Comparison of ENCODE assay signal across 9 mouse cellular contexts in the genomic region with DNA sequence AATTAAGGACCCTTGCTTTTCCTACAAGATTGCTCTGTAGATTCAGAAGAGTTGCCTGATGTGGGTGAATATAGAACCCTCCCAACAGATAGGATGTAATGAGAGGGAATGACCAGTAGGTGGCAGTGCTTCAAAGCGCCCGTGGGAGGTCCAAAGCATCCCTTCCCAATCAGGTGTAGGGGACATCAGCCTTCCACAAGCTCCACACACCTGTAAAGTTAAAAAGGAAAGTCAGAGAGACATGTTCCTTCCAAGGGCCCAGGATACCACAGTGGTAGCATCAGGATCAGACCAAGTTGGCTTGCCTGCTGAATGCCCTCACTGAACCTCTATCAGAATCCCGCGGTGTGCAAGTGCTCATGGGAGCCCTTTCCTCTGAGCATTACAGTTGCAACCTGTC.
DNase-seq lines count a peak whose midpoint lies in the region; ATAC-seq and TF ChIP-seq lines count a peak whose summit lies in the region.
"Had no signal": no experiment of that assay in that cellular context is flagged by ENCODE, and none has a peak within 500 bp of the region (broad histone marks: within the 10 kb centered on the region; RNA-seq: fewer than 3 reads in every experiment).

No protein-coding gene starts in this region.

- H3K9ac ChIP-seq in forebrain, postnatal 0 days: no peak overlapping the region
- no peak overlapping the region for H3K9ac ChIP-seq in limb, embryonic 14.5 days (ENCODE audit: low read depth, low read length, severe bottlenecking)
- H3K9ac ChIP-seq: limb, embryonic 12.5 days had no signal

- no peaks in the 10 kb centered on the region for H3K4me1 ChIP-seq in forebrain, postnatal 0 days (ENCODE audit: insufficient read depth)
- H3K4me1 ChIP-seq in limb, embryonic 14.5 days (ENCODE audit: control insufficient read depth, insufficient read depth, low read length): no peaks in the 10 kb centered on the region

- intact Hi-C loops in gastrocnemius, adult 2 months (cut with DNase I): loop anchor here (1.0 kb wide), 1 partner anchor 230 kb away; no protein-coding TSS in a partner anchor
- intact Hi-C loops in gastrocnemius, postnatal 36 days (cut with DNase I): loop anchor here (1.0 to 10.0 kb wide), 2 partner anchors 105 to 230 kb away; no protein-coding TSS in a partner anchor
- intact Hi-C loops in gastrocnemius, postnatal 14 days (cut with DNase I; ENCODE audit: low total_unique reads): loop anchor here (2.0 kb wide), 1 partner anchor 229 kb away; no protein-coding TSS in a partner anchor

- H3K27me3 ChIP-seq in forebrain, postnatal 0 days (ENCODE audit: insufficient read depth, low read length): peaks cover 10% of the 10 kb centered on the region
- no peaks in the 10 kb centered on the region for H3K27me3 ChIP-seq in limb, embryonic 14.5 days (ENCODE audit: control insufficient read depth, insufficient read depth, low read length)

- ATAC-seq in forebrain, postnatal 0 days: no peak
- ATAC-seq in limb, embryonic 14.5 days (ENCODE audit: low FRiP score, low read depth): no peak

- H3K27ac ChIP-seq in gastrocnemius, adult 2 months: no peak overlapping the region
- no peak overlapping the region for H3K27ac ChIP-seq in forebrain, postnatal 0 days (ENCODE audit: low read depth, low read length)
- H3K27ac ChIP-seq in limb, embryonic 14.5 days (replicated peaks; ENCODE audit: low read depth, low read length): no peak overlapping the region
- H3K27ac ChIP-seq: limb, embryonic 12.5 days had no signal

- H3K9me3 ChIP-seq in forebrain, postnatal 0 days (ENCODE audit: low read length): no peaks in the 10 kb centered on the region
- H3K9me3 ChIP-seq in limb, embryonic 14.5 days (ENCODE audit: control insufficient read depth, low read length): no peaks in the 10 kb centered on the region
- H3K9me3 ChIP-seq: limb, embryonic 12.5 days had no signal

- no peak overlapping the region for H3K4me2 ChIP-seq in forebrain, postnatal 0 days (ENCODE audit: low read depth)
- H3K4me2 ChIP-seq in limb, embryonic 14.5 days (replicated peaks; ENCODE audit: low read depth, low read length, severe bottlenecking): no peak overlapping the region
- H3K4me2 ChIP-seq: limb, embryonic 12.5 days had no signal

- TF ChIP-seq POLR2A in limb, embryonic 14.5 days (IDR thresholded peaks at IDR 0.05; ENCODE audit: borderline replicate concordance, extremely low read depth, insufficient read depth, insufficient read length): no peak

- peak; percentile 85 for TF ChIP-seq CTCF in gastrocnemius, adult 2 months (IDR thresholded peaks at IDR 0.05)
- TF ChIP-seq CTCF in forebrain, postnatal 0 days (IDR thresholded peaks at IDR 0.05; ENCODE audit: low read depth): peak; percentile 72

- H3K4me3 ChIP-seq in gastrocnemius, adult 2 months: no peak overlapping the region
- H3K4me3 ChIP-seq in forebrain, postnatal 0 days (ENCODE audit: low read depth, low read length): no peak overlapping the region
- no peak overlapping the region for H3K4me3 ChIP-seq in limb, embryonic 14.5 days (replicated peaks; ENCODE audit: low read length)
- H3K4me3 ChIP-seq: limb, embryonic 12.5 days had no signal

- no peak for DNase-seq in gastrocnemius, adult 2 months
- no peak for DNase-seq in gastrocnemius, postnatal 36 days
- DNase-seq in A20 (ENCODE audit: low read depth, low spot score): peak; percentile 39
- DNase-seq in adrenal gland, postnatal 25 days: peak; percentile 31
- DNase-seq in forebrain, postnatal 0 days: peak; percentile 39
- DNase-seq in limb, embryonic 14.5 days (ENCODE audit: low spot score): peak; percentile 54
- peak; percentile 6 for DNase-seq in retina, adult 2 months (ENCODE audit: low read depth, low spot score)
- DNase-seq in gastrocnemius, postnatal 14 days: no peak

- H3K36me3 ChIP-seq in forebrain, postnatal 0 days (ENCODE audit: insufficient read depth): no peaks in the 10 kb centered on the region
- H3K36me3 ChIP-seq in limb, embryonic 14.5 days (ENCODE audit: control insufficient read depth, insufficient read depth, low read length): no peaks in the 10 kb centered on the region
- H3K36me3 ChIP-seq: limb, embryonic 12.5 days had no signal

- WGBS in forebrain, postnatal 0 days: 50% methylated on average over 4 of the region's 4 CpGs
- WGBS in limb, embryonic 14.5 days: 44% methylated on average over 4 of the region's 4 CpGs

Comparison
In these comparisons a context has a peak if more than half of its experiments do, and no peak if none do; other contexts are left out.
1. DNase-seq: peak in A20 (single experiment), adrenal gland, postnatal 25 days (single experiment), forebrain, postnatal 0 days (single experiment), limb, embryonic 14.5 days (single experiment) and retina, adult 2 months (single experiment); none in gastrocnemius, adult 2 months (single experiment), gastrocnemius, postnatal 36 days (0 of 2) and gastrocnemius, postnatal 14 days (single experiment).